Mouse (Mus musculus): Measurements from ENCODE around the gene Cox7a2l.

- TF ChIP-seq CTCF (IDR thresholded peaks at IDR 0.05; ENCODE audit: extremely low read depth, insufficient read depth, low read length), result no peak
- no peak for TF ChIP-seq POLR2A (IDR thresholded peaks at IDR 0.05; ENCODE audit: extremely low read depth, insufficient read depth, low read length)
Observed at GRCm38 (mm10) chr17:83487762-83488161, 29.4 kb downstream of the Cox7a2l start.
